Mouse (Mus musculus) effector memory CD4-positive, alpha-beta T cell, adult 7 months (primary cell): ENCODE data around the gene Vmn1r235. TPM values are rescaled to one million over a fixed set of nuclear protein-coding genes. Genes with fewer than 3 reads are reported as not detected.

Experiments
- polyA plus RNA-seq: library from polyadenylated mRNA; unstranded; fragments of 100-300 nt; shearing (Covaris generic); gene quantifications from one replicate; pipeline ENCODE4 v1.2.1, GENCODE M21; 2017

Vmn1r235 gene
- 0.49 TPM for polyA plus RNA-seq

GRCm38 (mm10) chr17:21256111-21256510, at the start of gene Vmn1r235:
Gene Vmn1r235, plus strand, starts transcription at chr17:21256411.

GRCm38 (mm10) chr17:21225787-21226186, 30.4 kb upstream of the Vmn1r235 start, which contains the start of gene Vmn1r234:
Gene Vmn1r234, plus strand, starts transcription at chr17:21226087.

GRCm38 (mm10) chr17:21282642-21283041, 26.4 kb downstream of the Vmn1r235 start, which contains the start of gene Vmn1r236:
Gene Vmn1r236, plus strand, starts transcription at chr17:21282942.

GRCm38 (mm10) chr17:21311565-21311964, 55.4 kb downstream of the Vmn1r235 start, which contains the start of gene Vmn1r237:
Gene Vmn1r237, plus strand, starts transcription at chr17:21311865.

Other genes with a start within 250 kb of the Vmn1r235 start
- 5.3 TPM for gene Zfp160, start 247.5 kb upstream of the Vmn1r235 start, polyA plus RNA-seq
- gene Vmn1r234, start 30.3 kb upstream of the Vmn1r235 start, polyA plus RNA-seq: not detected
- gene Vmn1r236, start 26.5 kb downstream of the Vmn1r235 start, polyA plus RNA-seq: not detected
- gene Vmn1r237, start 55.5 kb downstream of the Vmn1r235 start, polyA plus RNA-seq: 0.59 TPM
- gene Zfp677, start 127.3 kb downstream of the Vmn1r235 start, polyA plus RNA-seq: 15.6 TPM
- 4.4 TPM for gene Zfp54, start 166.8 kb downstream of the Vmn1r235 start, polyA plus RNA-seq
- gene Zfp51, start 194.0 kb downstream of the Vmn1r235 start, polyA plus RNA-seq: 59.8 TPM
- 61.5 TPM for gene Zfp53, start 232.6 kb downstream of the Vmn1r235 start, polyA plus RNA-seq